Mouse (Mus musculus) right cerebral cortex, postnatal 36 days (tissue): Measurements from ENCODE around the gene Prkcd.
"Not testable (repeated sequence)": the region's sequence is repeated elsewhere in the genome, so short reads cannot be mapped to it uniquely, and the experiment has no call there.

ENCODE experiments used
- DNase-seq, 2 experiments: peaks; one replicate each; pipeline ENCODE4 v3.0.0; 2022; ENCODE audit warnings: low spot score in 2 of 2, mixed read lengths in 1 of 2

The Prkcd gene

DNA sequence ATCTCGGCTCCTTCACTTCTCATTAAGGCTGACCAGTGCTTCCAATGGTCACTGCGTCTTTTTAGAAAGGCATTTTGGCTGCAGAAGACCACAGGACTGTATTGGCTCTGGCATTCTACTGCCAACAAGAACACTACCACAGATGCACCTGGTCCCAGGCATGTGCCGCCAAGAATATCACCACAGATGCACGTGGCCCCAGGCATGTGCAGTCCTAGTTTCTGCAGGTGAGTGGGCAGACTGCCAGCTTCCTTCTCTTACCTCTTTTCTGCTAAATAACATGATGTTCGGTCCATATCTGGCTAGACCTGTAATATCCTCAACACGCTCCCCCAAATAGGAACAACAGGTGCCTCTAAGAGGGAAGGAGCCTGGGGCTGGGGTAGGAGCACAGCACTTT, 17.8 kb downstream of the Prkcd start:
- no peak for DNase-seq

GRCm38 (mm10) chr14:30607696-30608095, 18.3 kb downstream of the Prkcd start:
- no peak for DNase-seq

DNA sequence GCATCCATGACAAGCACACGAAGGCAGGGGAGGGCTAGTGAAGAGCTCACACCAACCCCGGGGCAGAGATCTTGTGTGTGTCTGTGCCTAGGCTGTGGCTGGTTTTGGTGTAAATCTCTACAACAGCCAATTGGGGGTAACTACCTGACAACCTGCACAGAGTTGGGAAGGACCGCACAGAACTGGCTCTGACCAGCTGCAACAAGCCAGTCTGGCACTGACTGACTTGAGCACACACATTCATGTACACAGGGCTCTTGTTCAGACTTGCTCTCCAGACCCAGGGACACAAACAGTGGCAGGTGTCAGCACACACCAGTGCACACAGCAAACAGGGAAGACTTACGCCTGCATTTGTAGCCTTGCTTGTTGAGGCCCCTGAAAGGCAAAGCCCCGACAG, 19.2 kb downstream of the Prkcd start:
- DNase-seq = no peak

GRCm38 (mm10) chr14:30597142-30597541, 28.9 kb downstream of the Prkcd start:
- DNase-seq = no peak

GRCm38 (mm10) chr14:30596407-30596806, 29.6 kb downstream of the Prkcd start:
- no peak for DNase-seq

GRCm38 (mm10) chr14:30595576-30596313, 30.3 kb downstream of the Prkcd start:
- no peak for DNase-seq

GRCm38 (mm10) chr14:30594092-30594695, 31.8 kb downstream of the Prkcd start:
- no peak for DNase-seq

- DNase-seq = no peak
Observed at GRCm38 (mm10) chr14:30593279-30594091, 32.5 kb downstream of the Prkcd start.

- peak in 1 of 2 experiments; percentile 46 for DNase-seq
Observed at GRCm38 (mm10) chr14:30591417-30591816, 34.6 kb downstream of the Prkcd start.

- no peak for DNase-seq
Observed at GRCm38 (mm10) chr14:30590918-30591317, 35.1 kb downstream of the Prkcd start.

DNA sequence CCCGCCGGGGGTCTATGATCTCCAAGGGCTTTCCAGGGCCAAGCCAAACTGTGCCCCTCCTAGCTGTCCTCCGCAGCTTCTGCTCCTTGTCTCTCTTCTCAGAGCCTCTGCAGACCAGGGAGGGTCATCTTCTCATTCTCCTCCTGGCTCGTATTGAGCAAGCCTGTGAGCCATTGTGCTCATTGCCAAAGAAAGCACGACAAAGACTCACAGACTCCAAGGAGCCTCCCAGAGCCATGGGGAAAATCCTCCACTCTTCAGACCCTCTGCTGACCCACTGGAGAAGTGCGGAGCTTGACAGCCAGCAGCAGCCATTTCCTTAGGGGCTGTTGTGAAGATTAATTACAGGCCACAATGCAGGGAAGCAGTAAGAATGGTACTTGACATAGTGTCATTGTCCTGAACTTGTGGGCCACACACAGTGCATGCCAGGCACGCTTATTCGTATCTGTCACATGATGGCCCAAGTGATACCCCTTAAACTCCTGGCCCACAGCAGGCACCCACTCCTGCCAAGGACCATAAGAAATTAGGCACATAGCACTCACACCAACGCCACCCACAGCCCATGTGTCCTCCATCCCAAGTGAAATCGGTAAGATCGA, 35.9 kb downstream of the Prkcd start:
- DNase-seq = no peak

GRCm38 (mm10) chr14:30586780-30587461, 39.1 kb downstream of the Prkcd start:
- no peak for DNase-seq

- no peak for DNase-seq
Observed at GRCm38 (mm10) chr14:30585323-30585722, 40.7 kb downstream of the Prkcd start.

DNA sequence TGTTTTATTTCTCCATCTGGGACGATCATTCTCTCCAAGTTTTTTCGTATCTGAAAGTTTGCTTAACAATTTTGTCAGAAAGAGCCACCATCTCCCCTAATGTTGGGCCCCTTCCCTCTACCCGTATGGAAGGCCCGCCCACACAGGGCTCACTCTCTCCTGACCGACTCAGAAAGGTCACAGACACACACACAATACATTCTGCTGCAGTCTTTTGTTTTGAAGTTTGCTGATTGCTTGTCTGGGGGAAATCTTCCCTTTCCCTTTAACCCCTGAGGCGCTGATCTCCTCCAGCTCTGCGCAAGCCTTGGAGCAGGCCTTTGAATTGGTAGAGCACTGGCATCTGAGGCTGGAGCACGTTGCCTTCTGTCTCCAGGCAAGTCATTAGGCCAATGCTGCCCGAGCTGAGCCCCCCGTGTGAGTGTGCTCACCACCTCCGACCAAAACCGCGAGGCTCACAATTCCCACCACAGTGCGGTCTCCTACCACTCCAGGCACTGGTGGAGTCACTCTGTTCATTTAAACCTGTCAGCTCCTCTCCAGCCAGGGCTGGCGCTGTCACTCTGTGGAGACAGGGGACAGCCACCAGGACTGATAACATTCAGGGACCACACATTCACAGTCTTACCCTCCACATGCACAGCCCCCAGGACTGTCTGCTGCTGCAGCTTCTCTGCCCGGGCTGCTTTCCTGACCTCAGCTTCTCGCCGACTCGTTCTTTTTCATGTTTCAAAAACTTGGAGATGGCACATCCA, 41.3 kb downstream of the Prkcd start:
- DNase-seq = no peak

- no peak for DNase-seq
Observed at GRCm38 (mm10) chr14:30584077-30584476, 41.9 kb downstream of the Prkcd start.

GRCm38 (mm10) chr14:30581238-30581637, 44.8 kb downstream of the Prkcd start:
- no peak for DNase-seq

GRCm38 (mm10) chr14:30579882-30580281, 46.1 kb downstream of the Prkcd start:
- no peak for DNase-seq

GRCm38 (mm10) chr14:30579180-30579579, 46.8 kb downstream of the Prkcd start:
- no peak for DNase-seq

DNA sequence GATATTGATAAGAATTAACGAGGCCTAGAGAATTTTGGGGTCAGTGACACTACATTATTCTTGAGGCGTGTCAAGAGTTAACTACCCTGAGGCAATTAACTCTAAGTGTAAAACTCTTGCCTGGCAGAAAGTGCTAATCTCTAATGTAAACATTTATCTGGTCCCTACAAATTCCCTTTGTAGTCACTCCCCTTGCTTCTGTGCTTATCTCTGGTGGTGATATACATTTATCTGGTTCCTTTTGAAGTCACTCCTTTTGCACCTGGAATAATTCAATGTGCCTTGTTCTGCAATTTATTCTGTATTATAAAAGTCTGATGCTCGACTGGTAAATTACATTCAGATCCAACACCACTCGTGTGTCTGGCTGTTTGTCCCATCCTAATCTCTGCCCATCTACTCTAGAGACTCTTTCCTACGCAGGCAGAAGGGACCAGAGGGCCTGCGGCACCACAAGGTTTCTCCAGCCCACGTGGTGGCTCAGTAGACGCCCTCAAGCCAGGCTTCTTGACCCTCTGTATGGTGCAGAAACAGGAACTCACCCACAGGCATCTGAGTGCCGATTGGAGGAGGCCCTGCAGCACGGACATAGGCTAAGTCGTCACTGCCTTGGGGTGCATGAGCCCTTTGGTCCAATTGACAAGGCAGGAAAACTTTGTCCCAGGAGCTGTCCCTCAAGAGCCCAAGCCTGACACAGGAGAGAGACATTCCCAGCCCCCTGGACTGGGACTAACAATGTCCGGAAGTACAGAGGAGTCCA, 48.5 kb downstream of the Prkcd start:
- DNase-seq = not testable (repeated sequence)

- no peak for DNase-seq
Observed at GRCm38 (mm10) chr14:30576260-30576659, 49.8 kb downstream of the Prkcd start.
